8 mouse cellular contexts compared by ENCODE assay signal in the genomic region with DNA sequence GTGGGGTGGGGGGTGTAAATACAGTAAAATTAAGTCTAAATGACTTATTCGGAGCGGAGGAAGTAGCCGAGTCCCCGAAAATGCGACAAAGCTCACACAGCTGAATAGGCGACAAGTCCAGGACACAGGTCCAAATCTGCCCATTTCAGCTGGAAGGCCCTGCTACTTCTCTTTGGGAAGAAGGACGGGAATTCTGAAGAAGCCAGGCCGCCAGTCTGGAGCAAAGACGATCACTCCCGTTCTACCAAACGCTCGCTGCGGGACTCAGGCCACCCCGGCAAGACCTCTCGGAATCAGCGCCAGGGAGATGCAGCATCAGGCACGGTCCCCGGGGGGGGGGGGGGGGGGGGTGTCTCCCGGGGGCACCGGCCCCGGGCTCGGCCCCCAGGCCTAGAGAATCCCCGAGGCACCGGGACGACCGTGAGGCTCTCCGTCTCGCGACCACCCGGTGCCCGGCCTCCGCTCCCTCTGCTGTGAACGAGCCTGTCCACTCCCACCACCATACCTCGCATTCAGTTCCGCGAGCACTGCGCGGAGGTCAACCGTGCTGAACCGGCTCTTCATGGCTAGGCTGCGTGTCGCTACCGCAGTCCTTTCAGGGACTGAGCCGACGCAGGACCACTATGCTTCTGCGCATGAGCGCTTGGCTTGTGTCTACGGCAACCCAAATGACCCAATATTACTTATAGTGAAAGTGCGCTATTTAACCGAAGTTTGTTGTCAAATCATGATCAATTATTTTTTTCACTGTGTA. TPM values are rescaled to one million over a fixed set of nuclear protein-coding genes. Genes with fewer than 3 reads are reported as not detected.
DNase-seq lines count a peak whose midpoint lies in the region; ATAC-seq and TF ChIP-seq lines count a peak whose summit lies in the region.

A gene (minus strand): TSS at position 620 of the 754 bp plus-strand sequence.

- H3K9ac ChIP-seq in MEL (ENCODE audit: control insufficient read depth, low read depth, low read length, poor library complexity, severe bottlenecking): peak within 1 kb of the TSS; percentile 96
- peak within 1 kb of the TSS; percentile 89 for H3K9ac ChIP-seq in lung, embryonic 16.5 days (ENCODE audit: low read length)

- peak within 1 kb of the TSS; percentile 96 to 97 for H3K4me3 ChIP-seq in MEL (ENCODE audit: control insufficient read depth in 1 of 2, insufficient read depth in 1 of 2, low read depth in 2 of 2, low read length in 2 of 2)
- H3K4me3 ChIP-seq in cerebellum, adult 2 months (replicated peaks; ENCODE audit: insufficient read depth, low read depth, low read length): peak within 1 kb of the TSS; percentile 64
- H3K4me3 ChIP-seq in lung, embryonic 16.5 days (ENCODE audit: low read length): peak within 1 kb of the TSS; percentile 86

- H3K4me1 ChIP-seq in MEL (ENCODE audit: control insufficient read depth in 1 of 2, insufficient read depth in 2 of 2, low read length in 2 of 2): peaks cover 0 to 7% of the 10 kb centered on the region in 2 experiments; a peak in 3 of 4 replicates
- no peaks in the 10 kb centered on the region; the same call in 1 of the 2 replicates for H3K4me1 ChIP-seq in cerebellum, adult 2 months (ENCODE audit: control insufficient read depth, insufficient read depth, low read length)
- peaks cover 3% of the 10 kb centered on the region; the same call in 1 of the 2 replicates for H3K4me1 ChIP-seq in lung, embryonic 16.5 days (replicated peaks; ENCODE audit: control insufficient read depth, insufficient read depth, low read length)

- TF ChIP-seq EP300 in MEL (IDR thresholded peaks at IDR 0.05; ENCODE audit: low read depth in 1 of 2, low read length in 2 of 2): 0 out of 4 replicates have a peak, but pooled peaks of 1 of the 2 experiments have one; percentile 9

- no peak for TF ChIP-seq RAD21 in MEL (IDR thresholded peaks at IDR 0.05; ENCODE audit: low read depth, low read length)

- under 1% methylated on average over 49 of the region's 50 CpGs for whole genome bisulfite sequencing in cerebellum, adult 2 months
- under 1% methylated on average over 42 of the region's 50 CpGs for WGBS in lung, embryonic 16.5 days

- TF ChIP-seq POLR2A in MEL (IDR thresholded peaks at IDR 0.05; ENCODE audit: control insufficient read depth in 1 of 2, insufficient read depth in 1 of 2, low read depth in 1 of 2, low read length in 2 of 2, poor library complexity in 1 of 2): peak; percentile 87 to 97
- TF ChIP-seq POLR2A in cerebellum, adult 2 months (IDR thresholded peaks at IDR 0.05; ENCODE audit: borderline replicate concordance, insufficient read depth, low read length): peak; percentile 95

- DNase-seq in MEL (ENCODE audit: low read depth, low spot score): peak; percentile 93
- DNase-seq in cerebellum, adult 2 months: peak; percentile 92
- peak; percentile 85 for DNase-seq in forelimb bud, embryonic 11.5 days (ENCODE audit: low read depth, low spot score)
- peak; percentile 74 for DNase-seq in layer of hippocampus, adult 9-10 months (ENCODE audit: low spot score)
- DNase-seq in ovary, postnatal 10 days (ENCODE audit: low spot score): peak; percentile 79
- peak; percentile 69 to 80 for DNase-seq in thymus, postnatal 10 days (ENCODE audit: low spot score in 2 of 2)

- peak within 1 kb of the TSS; percentile 69 for H3K27ac ChIP-seq in MEL (ENCODE audit: control insufficient read depth, low read depth, low read length)
- H3K27ac ChIP-seq in cerebellum, adult 2 months (ENCODE audit: insufficient read depth, low read length): peak within 1 kb of the TSS; percentile 23; the same call in 1 of the 2 replicates
- H3K27ac ChIP-seq in lung, embryonic 16.5 days (ENCODE audit: low read length): peak within 1 kb of the TSS; percentile 78

- H3K27me3 ChIP-seq in MEL (ENCODE audit: control insufficient read depth in 1 of 2, insufficient read depth in 2 of 2, low read length in 2 of 2): no peaks in the 10 kb centered on the region
- H3K27me3 ChIP-seq in cerebellum, adult 2 months (ENCODE audit: control insufficient read depth, insufficient read depth, low read length): no peaks in the 10 kb centered on the region
- no peaks in the 10 kb centered on the region for H3K27me3 ChIP-seq in lung, embryonic 16.5 days (ENCODE audit: control insufficient read depth, insufficient read depth, low read depth, low read length)

- peaks cover 18% of the 10 kb centered on the region for H3K79me2 ChIP-seq in MEL (ENCODE audit: control insufficient read depth, insufficient read depth, low read length, poor library complexity)

- ATAC-seq in hematopoietic stem cell, adult 5-6 weeks (replicated peaks in 1 of 2; ENCODE audit: insufficient read depth in 1 of 2, low FRiP score in 2 of 2, low TSS enrichment in 1 of 2, low read depth in 1 of 2, poor library complexity in 2 of 2, severe bottlenecking in 2 of 2): peak; percentile 46 to 60; a peak in 2 of 4 replicates
- peak; percentile 63 for ATAC-seq in lung, embryonic 16.5 days (ENCODE audit: low read depth)

- TF ChIP-seq CTCF in MEL (IDR thresholded peaks at IDR 0.05 in 2 of 3, conservative IDR thresholded peaks at IDR 0.05 in 1 of 3; ENCODE audit: control insufficient read depth in 1 of 3, insufficient read depth in 1 of 3, low read depth in 2 of 3, low read length in 3 of 3, poor library complexity in 1 of 3, severe bottlenecking in 1 of 3): no peak
- no peak for TF ChIP-seq CTCF in cerebellum, adult 2 months (IDR thresholded peaks at IDR 0.05; ENCODE audit: borderline replicate concordance, insufficient read depth, low read depth, low read length)

- H3K36me3 ChIP-seq in MEL (ENCODE audit: control insufficient read depth in 1 of 2, insufficient read depth in 2 of 2, low read length in 2 of 2): peaks cover 10 to 11% of the 10 kb centered on the region in 2 experiments
- peaks cover 7% of the 10 kb centered on the region; the same call in 1 of the 2 replicates for H3K36me3 ChIP-seq in lung, embryonic 16.5 days (ENCODE audit: control insufficient read depth, insufficient read depth, low read length)

- H3K4me2 ChIP-seq in lung, embryonic 16.5 days (ENCODE audit: low read depth, low read length): peak within 1 kb of the TSS; percentile 72

- no peaks in the 10 kb centered on the region for H3K9me3 ChIP-seq in MEL (replicated peaks; ENCODE audit: insufficient read depth, low read length)
- H3K9me3 ChIP-seq in lung, embryonic 16.5 days (ENCODE audit: control insufficient read depth, low read length): no peaks in the 10 kb centered on the region

TF ChIP-seq in MEL, 35 proteins besides CTCF, POLR2A, EP300 and RAD21 (continues in another document):
- TF ChIP-seq HCFC1 (IDR thresholded peaks at IDR 0.05; ENCODE audit: low read depth, low read length): peak; percentile 90
- TF ChIP-seq E2F4 (IDR thresholded peaks at IDR 0.05; ENCODE audit: borderline replicate concordance, low read depth, low read length): no peak
- TF ChIP-seq MAX (IDR thresholded peaks at IDR 0.05; ENCODE audit: low read length): peak; percentile 25; the same call in 1 of the 2 replicates
- no peak for TF ChIP-seq TAL1 (IDR thresholded peaks at IDR 0.05; ENCODE audit: low read length)
- TF ChIP-seq BHLHE40 (IDR thresholded peaks at IDR 0.05; ENCODE audit: borderline replicate concordance, low read depth, low read length): no peak
- TF ChIP-seq MAFK (IDR thresholded peaks at IDR 0.05; ENCODE audit: borderline replicate concordance, low read depth, low read length): no peak
- TF ChIP-seq SMC3 (IDR thresholded peaks at IDR 0.05; ENCODE audit: low read depth, low read length): no peak
- no peak for TF ChIP-seq MEF2A (IDR thresholded peaks at IDR 0.05; ENCODE audit: extremely low read depth, insufficient replicate concordance, low read depth, low read length, poor library complexity, severe bottlenecking)
- TF ChIP-seq UBTF (IDR thresholded peaks at IDR 0.05; ENCODE audit: borderline replicate concordance, insufficient read depth, low read depth, low read length): no peak
- no peak for TF ChIP-seq ETS1 (IDR thresholded peaks at IDR 0.05; ENCODE audit: low read depth, low read length)
- no peak; the same call in 1 of the 2 replicates for TF ChIP-seq MYB (IDR thresholded peaks at IDR 0.05; ENCODE audit: low read depth, low read length)
- peak; percentile 95 for TF ChIP-seq NELFE (IDR thresholded peaks at IDR 0.05; ENCODE audit: low read depth, low read length)
- TF ChIP-seq ELF1 (IDR thresholded peaks at IDR 0.05; ENCODE audit: low read depth, low read length): no peak
- peak; percentile 61 for TF ChIP-seq TCF12 (IDR thresholded peaks at IDR 0.05; ENCODE audit: low read depth, low read length)
- no peak for TF ChIP-seq RCOR1 (IDR thresholded peaks at IDR 0.05; ENCODE audit: low read depth, low read length)
- no peak for TF ChIP-seq CHD1 (IDR thresholded peaks at IDR 0.05; ENCODE audit: low read depth, low read length)
- TF ChIP-seq MXI1 (IDR thresholded peaks at IDR 0.05; ENCODE audit: low read depth, low read length): peak; percentile 62; the same call in 1 of the 2 replicates
- TF ChIP-seq ZKSCAN1 (IDR thresholded peaks at IDR 0.05; ENCODE audit: low read depth, low read length): no peak
- no peak for TF ChIP-seq USF2 (IDR thresholded peaks at IDR 0.05; ENCODE audit: borderline replicate concordance in 1 of 2, insufficient read depth in 1 of 2, low read depth in 1 of 2, low read length in 2 of 2)
- no peak for TF ChIP-seq USF1 (IDR thresholded peaks at IDR 0.05; ENCODE audit: low read depth, low read length)
- TF ChIP-seq POLR2AphosphoS2 (IDR thresholded peaks at IDR 0.05; ENCODE audit: low read length): peak; percentile 87
- no peak for TF ChIP-seq JUND (IDR thresholded peaks at IDR 0.05; ENCODE audit: low read depth, low read length)
- TF ChIP-seq MAZ (IDR thresholded peaks at IDR 0.05; ENCODE audit: low read depth, low read length): no peak
- TF ChIP-seq TBP (IDR thresholded peaks at IDR 0.05; ENCODE audit: low read depth, low read length): peak; percentile 88
- peak; percentile 41; the same call in 1 of the 2 replicates for TF ChIP-seq MYC (IDR thresholded peaks at IDR 0.05; ENCODE audit: low read depth, low read length)
- TF ChIP-seq CHD2 (IDR thresholded peaks at IDR 0.05; ENCODE audit: low read length): no peak
- TF ChIP-seq POLR2AphosphoS5 (IDR thresholded peaks at IDR 0.05; ENCODE audit: borderline replicate concordance, low read depth, low read length): no peak
- peak; percentile 85 for TF ChIP-seq SIN3A (IDR thresholded peaks at IDR 0.05; ENCODE audit: low read length)
- TF ChIP-seq NRF1 (IDR thresholded peaks at IDR 0.05; ENCODE audit: insufficient read depth, low read depth, low read length, poor library complexity, severe bottlenecking): peak; percentile 84

RNA-seq across cellular contexts. Expression of the gene that starts here (rescaled TPM):
- 32.1 and 33.4 TPM in 2 replicates for total RNA-seq in MEL (2012; rRNA removed)
- polyA plus RNA-seq in MEL (2012; ENCODE audit: insufficient read depth in 1 of 2, insufficient read length in 2 of 2, low read depth in 1 of 2, low replicate concordance in 2 of 2, missing spikeins in 1 of 2): 10 to 100 TPM in 1 of 2 experiments, not detected in 1; 30.2 TPM
- polyA plus RNA-seq in cerebellum, adult 2 months (2012; rRNA removed): 42.6 and 43.8 TPM in 2 replicates
- 93.1 and 126 TPM in 2 replicates for total RNA-seq in hematopoietic stem cell, adult 5-6 weeks (2017)
- polyA plus RNA-seq in lung, embryonic 16.5 days (2015; fragmentation: Nextera tagmentation; extraction: Ambion mirVana): 85.9 and 86.9 TPM in 2 replicates

Comparison
In these comparisons a context has a peak if more than half of its experiments do, and no peak if none do; other contexts are left out.
1. Peak in every context shown above with its lines: DNase-seq, ATAC-seq, H3K4me3 ChIP-seq and H3K27ac ChIP-seq.
2. H3K27ac ChIP-seq: peak in every context shown above with its lines; median percentile 78 in lung, embryonic 16.5 days; 69 in MEL; 23 in cerebellum, adult 2 months.